ENCODE assay signal across 42 mouse cellular contexts in genomic region chr11:99281116-99281515, GRCm38 (mm10). TPM values are rescaled to one million over a fixed set of nuclear protein-coding genes. Genes with fewer than 3 reads are reported as not detected.
A peak's percentile ranks its signal among the peaks of the same experiment; 100 is the strongest.
DNase-seq lines count a peak whose midpoint lies in the region; ATAC-seq and TF ChIP-seq lines count a peak whose summit lies in the region.
"Had no signal": no experiment of that assay in that cellular context is flagged by ENCODE, and none has a peak within 500 bp of the region (broad histone marks: within the 10 kb centered on the region; RNA-seq: fewer than 3 reads in every experiment).

No protein-coding gene starts in this region.

- H3K36me3 ChIP-seq in hindbrain, embryonic 14.5 days (replicated peaks; ENCODE audit: control insufficient read depth, insufficient read depth), result no peaks in the 10 kb centered on the region
- H3K36me3 ChIP-seq: embryonic facial prominence, embryonic 10.5 days; embryonic facial prominence, embryonic 15.5 days; forebrain, embryonic 12.5 days; heart, embryonic 12.5 days; hindbrain, embryonic 10.5 days; limb, embryonic 10.5 days; limb, embryonic 15.5 days; liver, embryonic 13.5 days had no signal

- intact Hi-C loops in left cerebral cortex, adult 2 months (cut with DNase I), result no loop called here

- H3K4me2 ChIP-seq in hindbrain, embryonic 14.5 days (replicated peaks), result no peak overlapping the region
- H3K4me2 ChIP-seq: embryonic facial prominence, embryonic 15.5 days; forebrain, embryonic 12.5 days; heart, embryonic 12.5 days; limb, embryonic 15.5 days; liver, embryonic 13.5 days had no signal

- WGBS in hindbrain, embryonic 14.5 days, result 82% methylated on average over 9 of the region's 9 CpGs

- no peaks in the 10 kb centered on the region for H3K9me3 ChIP-seq in hindbrain, embryonic 14.5 days (ENCODE audit: control insufficient read depth, low read length)
- H3K9me3 ChIP-seq: embryonic facial prominence, embryonic 10.5 days; embryonic facial prominence, embryonic 15.5 days; forebrain, embryonic 12.5 days; heart, embryonic 12.5 days; hindbrain, embryonic 10.5 days; limb, embryonic 10.5 days; limb, embryonic 15.5 days; liver, embryonic 13.5 days had no signal

- no peak for DNase-seq in cerebellum, postnatal 4 days (ENCODE audit: low spot score in 2 of 2)
- DNase-seq in brain, embryonic 14.5 days (ENCODE audit: low read depth), result peak; percentile 9
- DNase-seq in cerebellum, adult 8-10 months, result peak; percentile 41
- peak; percentile 62 to 63 for DNase-seq in cerebellum, postnatal 25 days
- DNase-seq in hindbrain, embryonic 14.5 days (ENCODE audit: low spot score), result no peak
- DNase-seq in ovary, postnatal 10 days (ENCODE audit: low spot score), result no peak
- DNase-seq in left cerebral cortex, adult 2 months (ENCODE audit: extremely low spot score in 1 of 2, low spot score in 2 of 2), result no peak
- DNase-seq: adrenal gland, postnatal 10 days; heart, adult 2 months; kidney, adult 2 months; kidney, postnatal 4 days; layer of hippocampus, postnatal 36 days; liver, embryonic 13.5 days; lung, adult 18-20 months; lung, postnatal 10 days; midbrain, embryonic 14.5 days; right cerebral cortex, adult 18-20 months; thymus, adult 2 months; thymus, postnatal 36 days had no signal

- peak; percentile 54; the same call in 1 of the 2 replicates for ATAC-seq in cerebellum, adult (ENCODE audit: insufficient number of reproducible peaks, low FRiP score, low TSS enrichment)
- ATAC-seq in hindbrain, embryonic 14.5 days (ENCODE audit: low FRiP score), result no peak
- ATAC-seq: hindbrain, embryonic 16.5 days had no signal

- no peak overlapping the region for H3K4me3 ChIP-seq in hindbrain, embryonic 14.5 days (replicated peaks; ENCODE audit: low read length)
- H3K4me3 ChIP-seq in left cerebral cortex, adult 2 months, result no peak overlapping the region
- H3K4me3 ChIP-seq: embryonic facial prominence, embryonic 10.5 days; embryonic facial prominence, embryonic 15.5 days; forebrain, embryonic 12.5 days; heart, adult 2 months; heart, embryonic 12.5 days; hindbrain, embryonic 10.5 days; limb, embryonic 10.5 days; limb, embryonic 15.5 days; liver, embryonic 13.5 days had no signal

- H3K4me1 ChIP-seq in hindbrain, embryonic 14.5 days (replicated peaks; ENCODE audit: control insufficient read depth, insufficient read depth, low read length), result 0 out of 2 replicates have a peak, but pooled peaks cover 7% of the 10 kb centered on the region
- H3K4me1 ChIP-seq: heart, embryonic 12.5 days; liver, embryonic 13.5 days had no signal

- no peak overlapping the region for H3K27ac ChIP-seq in hindbrain, embryonic 14.5 days
- H3K27ac ChIP-seq in left cerebral cortex, adult 2 months, result no peak overlapping the region
- H3K27ac ChIP-seq: embryonic facial prominence, embryonic 10.5 days; embryonic facial prominence, embryonic 15.5 days; forebrain, embryonic 12.5 days; heart, adult 2 months; hindbrain, embryonic 10.5 days; kidney, postnatal 0 days; limb, embryonic 10.5 days; limb, embryonic 15.5 days; liver, embryonic 13.5 days; macrophage had no signal

- TF ChIP-seq CTCF in brain, embryonic 14.5 days (IDR thresholded peaks at IDR 0.05; ENCODE audit: borderline replicate concordance, extremely low read depth, insufficient read depth, insufficient read length), result no peak
- no peak for TF ChIP-seq CTCF in left cerebral cortex, adult 2 months (IDR thresholded peaks at IDR 0.05)

- no peaks in the 10 kb centered on the region for H3K27me3 ChIP-seq in hindbrain, embryonic 14.5 days (ENCODE audit: control insufficient read depth, insufficient read depth, low read length)
- H3K27me3 ChIP-seq: embryonic facial prominence, embryonic 15.5 days; forebrain, embryonic 12.5 days; limb, embryonic 15.5 days; liver, embryonic 13.5 days had no signal

- TF ChIP-seq POLR2A in brain, embryonic 14.5 days (IDR thresholded peaks at IDR 0.05; ENCODE audit: borderline replicate concordance, extremely low read depth, insufficient read depth, insufficient read length, poor library complexity, severe bottlenecking), result no peak

- H3K9ac ChIP-seq in hindbrain, embryonic 14.5 days, result no peak overlapping the region
- H3K9ac ChIP-seq: embryonic facial prominence, embryonic 15.5 days; forebrain, embryonic 12.5 days; heart, embryonic 12.5 days; limb, embryonic 15.5 days; liver, embryonic 13.5 days had no signal

RNA-seq across cellular contexts. Expression of gene Krt24, which starts 3.9 kb away (rescaled TPM):
- 0.08 TPM in 1 of 2 replicates, not detected in the other for polyA plus RNA-seq in brain, embryonic 14.5 days (2012; rRNA removed)
- polyA plus RNA-seq in hindbrain, embryonic 14.5 days (2014; fragmentation: Nextera tagmentation; extraction: Ambion mirVana), result not detected in 2 replicates
- total RNA-seq in left cerebral cortex, adult 2 months (2021), result not detected
- total RNA-seq: adrenal gland, postnatal 10 days; CH12.LX; ES-E14; gastrocnemius, adult 8-10 months; gastrocnemius, postnatal 4 days; heart, adult 2 months; layer of hippocampus, adult 8-10 months; layer of hippocampus, postnatal 36 days; left cerebral cortex, postnatal 10 days; monocyte, adult 5-6 weeks had no signal
- polyA plus RNA-seq: C2C12; embryonic facial prominence, embryonic 10.5 days; forebrain, embryonic 12.5 days; heart, adult 2 months; heart, embryonic 12.5 days; heart, postnatal 0 days; hindbrain, embryonic 10.5 days; intestine, embryonic 14.5 days; kidney, adult 2 months; kidney, postnatal 0 days; liver, embryonic 13.5 days; macrophage; midbrain, embryonic 14.5 days; neural tube, embryonic 14.5 days; spleen, adult 2 months had no signal

RNA-seq across cellular contexts. Expression of gene Krt222, which starts 37.2 kb away (rescaled TPM):
- polyA plus RNA-seq in brain, embryonic 14.5 days (2012; rRNA removed), result 1.4 and 2.9 TPM in 2 replicates
- polyA plus RNA-seq in hindbrain, embryonic 14.5 days (2014; fragmentation: Nextera tagmentation; extraction: Ambion mirVana), result 7.3 and 9.3 TPM in 2 replicates
- 10 to 100 TPM; 31.1 to 32.0 TPM for total RNA-seq in left cerebral cortex, adult 2 months (2021)
- polyA plus RNA-seq: C2C12, macrophage had no signal

RNA-seq across cellular contexts. Expression of gene Krt25, which starts 41.6 kb away (rescaled TPM):
- 0.04 and 0.05 TPM in 2 replicates for polyA plus RNA-seq in brain, embryonic 14.5 days (2012; rRNA removed)
- 0.75 and 0.81 TPM in 2 replicates for polyA plus RNA-seq in hindbrain, embryonic 14.5 days (2014; fragmentation: Nextera tagmentation; extraction: Ambion mirVana)
- total RNA-seq in left cerebral cortex, adult 2 months (2021), result not detected
- total RNA-seq: ES-E14; gastrocnemius, adult 8-10 months; heart, adult 2 months; layer of hippocampus, adult 8-10 months; layer of hippocampus, postnatal 36 days; left cerebral cortex, postnatal 10 days; monocyte, adult 5-6 weeks had no signal
- polyA plus RNA-seq: C2C12; embryonic facial prominence, embryonic 10.5 days; heart, adult 2 months; heart, embryonic 12.5 days; hindbrain, embryonic 10.5 days; limb, embryonic 10.5 days; limb, embryonic 15.5 days; liver, embryonic 13.5 days; macrophage; midbrain, embryonic 14.5 days; spleen, adult 2 months had no signal

RNA-seq across cellular contexts. Expression of gene Smarce1, which starts 50.3 kb away (rescaled TPM):
- 162 and 270 TPM in 2 replicates for polyA plus RNA-seq in brain, embryonic 14.5 days (2012; rRNA removed)
- polyA plus RNA-seq in hindbrain, embryonic 14.5 days (2014; fragmentation: Nextera tagmentation; extraction: Ambion mirVana), result 131 and 136 TPM in 2 replicates
- 10 to 100 TPM; 60.1 to 61.1 TPM for total RNA-seq in left cerebral cortex, adult 2 months (2021)

RNA-seq across cellular contexts. Expression of gene Krt26, which starts 56.6 kb away (rescaled TPM):
- polyA plus RNA-seq in brain, embryonic 14.5 days (2012; rRNA removed), result 0.06 and 0.08 TPM in 2 replicates
- polyA plus RNA-seq in hindbrain, embryonic 14.5 days (2014; fragmentation: Nextera tagmentation; extraction: Ambion mirVana), result 0.26 TPM in 1 of 2 replicates, not detected in the other
- not detected for total RNA-seq in left cerebral cortex, adult 2 months (2021)
- total RNA-seq: adrenal gland, postnatal 10 days; CH12.LX; ES-E14; gastrocnemius, adult 8-10 months; gastrocnemius, postnatal 4 days; heart, adult 2 months; layer of hippocampus, adult 8-10 months; layer of hippocampus, postnatal 36 days; monocyte, adult 5-6 weeks had no signal
- polyA plus RNA-seq: C2C12; forebrain, embryonic 12.5 days; heart, adult 2 months; heart, embryonic 12.5 days; heart, postnatal 0 days; kidney, adult 2 months; kidney, postnatal 0 days; limb, embryonic 10.5 days; limb, embryonic 15.5 days; liver, embryonic 13.5 days; macrophage; spleen, adult 2 months; thymus, adult 2 months had no signal

Comparison
In these comparisons a context has a peak if more than half of its experiments do, and no peak if none do; other contexts are left out.
1. DNase-seq: peak in brain, embryonic 14.5 days (single experiment), cerebellum, adult 8-10 months (single experiment) and cerebellum, postnatal 25 days (2 of 2); none in cerebellum, postnatal 4 days (0 of 2), hindbrain, embryonic 14.5 days (single experiment), ovary, postnatal 10 days (single experiment) and left cerebral cortex, adult 2 months (0 of 2).